Mouse (Mus musculus): ENCODE data around the gene Numbl. TPM values are rescaled to one million over a fixed set of nuclear protein-coding genes. Genes with fewer than 3 reads are reported as not detected.

The Numbl gene
- polyA plus RNA-seq, 1 experiment = 11.7 TPM

DNA sequence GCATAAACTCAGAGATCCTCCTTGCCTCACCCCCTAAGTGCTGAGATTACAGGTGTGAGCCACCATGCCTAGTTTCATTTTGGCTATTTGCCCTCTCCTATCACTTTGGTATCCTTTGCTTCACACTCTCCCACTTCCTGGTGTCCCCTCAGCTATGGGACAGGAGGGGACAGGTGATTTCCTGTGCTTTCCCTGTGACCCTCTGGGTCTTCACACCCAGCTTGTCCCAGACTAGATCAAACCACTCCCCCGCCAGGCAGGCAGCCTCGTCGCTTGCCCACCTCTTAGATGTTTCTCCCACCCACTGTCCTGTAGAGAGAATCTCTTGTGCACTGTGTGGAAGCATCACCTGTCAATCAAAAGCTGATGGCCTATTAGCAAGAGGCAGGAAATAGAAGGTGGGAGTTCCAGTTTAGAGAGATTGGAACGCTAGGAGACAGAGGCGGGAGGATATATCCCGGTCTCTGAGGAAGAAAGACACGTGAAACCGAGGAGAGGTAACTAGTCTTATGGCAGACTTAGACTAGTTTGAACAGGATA lies 52.8 kb downstream of the Numbl start:
- Histone ChIP-seq H3K79me2 (ENCODE audit: control insufficient read depth, insufficient read depth) (no peaks in the 10 kb centered on the region), H3K79me3 (ENCODE audit: low read depth) (no peaks in the 10 kb centered on the region), H3K27me3 (ENCODE audit: control insufficient read depth, insufficient read depth, insufficient read length) (no peaks in the 10 kb centered on the region), H3K36me3 (ENCODE audit: control insufficient read depth, insufficient read depth) (peaks cover 8% of the 10 kb centered on the region), H3K4me3 (ENCODE audit: insufficient read depth, poor library complexity, severe bottlenecking) (no peak overlapping the region), H3ac (ENCODE audit: control insufficient read depth, insufficient read length, low read depth) (no peak overlapping the region)
- TF ChIP-seq MAX (IDR thresholded peaks at IDR 0.05) = no peak
- no peak for TF ChIP-seq CEBPB (IDR thresholded peaks at IDR 0.05; ENCODE audit: low read depth)

DNA sequence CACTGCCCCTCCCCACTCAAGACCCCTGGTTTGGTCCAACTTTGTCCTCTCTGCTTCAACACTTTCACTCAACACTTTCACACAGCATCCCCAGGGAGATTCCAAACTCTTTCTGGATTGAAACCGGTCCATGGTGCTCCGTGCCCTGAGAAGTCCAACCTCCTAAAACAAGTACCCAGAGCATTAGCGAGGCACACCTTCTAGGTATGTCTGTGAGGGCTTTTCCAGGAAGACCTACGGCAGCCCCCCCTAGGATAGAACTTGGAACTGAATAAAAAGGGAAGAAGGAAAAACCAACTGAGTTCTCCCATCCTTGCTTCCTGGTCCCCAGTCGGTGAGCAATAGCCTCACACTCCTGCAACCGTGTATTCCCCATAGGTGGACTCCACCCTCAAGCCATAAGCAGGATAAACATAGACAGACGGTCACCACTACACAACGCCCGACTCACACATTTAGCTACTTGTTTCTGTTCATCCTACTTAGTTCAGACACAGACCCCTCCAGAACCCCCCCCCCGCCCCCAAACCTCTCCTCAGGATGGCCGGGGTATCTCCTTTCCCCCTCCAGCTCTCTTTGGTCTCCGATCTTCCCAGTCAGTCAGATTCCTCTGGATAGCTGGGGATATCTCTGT lies 53.5 kb downstream of the Numbl start:
- Histone ChIP-seq H3K79me2 (ENCODE audit: control insufficient read depth, insufficient read depth) (no peaks in the 10 kb centered on the region), H3ac (ENCODE audit: control insufficient read depth, insufficient read length, low read depth) (no peak overlapping the region), H3K36me3 (ENCODE audit: control insufficient read depth, insufficient read depth) (peaks cover 8% of the 10 kb centered on the region), H3K4me3 (ENCODE audit: insufficient read depth, poor library complexity, severe bottlenecking) (no peak overlapping the region), H3K27me3 (ENCODE audit: control insufficient read depth, insufficient read depth, insufficient read length) (no peaks in the 10 kb centered on the region), H3K79me3 (ENCODE audit: low read depth) (no peaks in the 10 kb centered on the region)
- TF ChIP-seq CEBPB (IDR thresholded peaks at IDR 0.05; ENCODE audit: low read depth) = no peak
- no peak for TF ChIP-seq CTCF (IDR thresholded peaks at IDR 0.05; ENCODE audit: control insufficient read depth, insufficient read depth, insufficient read length)
- no peak for TF ChIP-seq USF1 (IDR thresholded peaks at IDR 0.05; ENCODE audit: low read depth)
- TF ChIP-seq MAX (IDR thresholded peaks at IDR 0.05) = no peak
- TF ChIP-seq FOSL1 (IDR thresholded peaks at IDR 0.05; ENCODE audit: insufficient read depth, low read length, poor library complexity, severe bottlenecking) = no peak
- TF ChIP-seq MYOD1 (IDR thresholded peaks at IDR 0.05; ENCODE audit: control insufficient read depth, insufficient read length, low read depth) = no peak
- TF ChIP-seq MYOG (IDR thresholded peaks at IDR 0.05; ENCODE audit: control insufficient read depth, extremely low read depth, insufficient read length) = no peak

DNA sequence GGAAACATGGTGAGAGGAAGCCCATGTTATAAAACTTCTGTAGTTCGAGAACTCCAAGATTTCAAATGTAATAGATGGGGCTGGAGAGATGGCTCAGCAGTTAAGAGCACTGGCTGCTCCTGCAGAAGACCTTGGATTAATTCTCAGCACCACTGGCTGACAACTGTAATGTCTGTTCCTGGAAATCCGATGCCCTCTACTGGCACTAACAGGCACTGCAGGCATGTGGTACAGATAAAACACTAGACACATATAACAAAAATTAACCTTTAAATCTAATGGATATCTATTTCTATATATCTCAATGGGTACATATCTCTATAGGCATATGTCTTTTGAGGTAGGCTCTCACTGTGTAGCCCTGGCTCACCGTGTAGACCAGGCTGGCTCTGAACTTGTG lies 56.2 kb downstream of the Numbl start:
- Histone ChIP-seq H3ac (ENCODE audit: control insufficient read depth, insufficient read length, low read depth) (no peak overlapping the region), H3K36me3 (ENCODE audit: control insufficient read depth, insufficient read depth) (peaks cover 8% of the 10 kb centered on the region), H3K79me3 (ENCODE audit: low read depth) (no peaks in the 10 kb centered on the region), H3K79me2 (ENCODE audit: control insufficient read depth, insufficient read depth) (no peaks in the 10 kb centered on the region), H3K4me3 (ENCODE audit: insufficient read depth, poor library complexity, severe bottlenecking) (no peak overlapping the region), H3K27me3 (ENCODE audit: control insufficient read depth, insufficient read depth, insufficient read length) (no peaks in the 10 kb centered on the region)
- no peak for TF ChIP-seq CEBPB (IDR thresholded peaks at IDR 0.05; ENCODE audit: low read depth)

DNA sequence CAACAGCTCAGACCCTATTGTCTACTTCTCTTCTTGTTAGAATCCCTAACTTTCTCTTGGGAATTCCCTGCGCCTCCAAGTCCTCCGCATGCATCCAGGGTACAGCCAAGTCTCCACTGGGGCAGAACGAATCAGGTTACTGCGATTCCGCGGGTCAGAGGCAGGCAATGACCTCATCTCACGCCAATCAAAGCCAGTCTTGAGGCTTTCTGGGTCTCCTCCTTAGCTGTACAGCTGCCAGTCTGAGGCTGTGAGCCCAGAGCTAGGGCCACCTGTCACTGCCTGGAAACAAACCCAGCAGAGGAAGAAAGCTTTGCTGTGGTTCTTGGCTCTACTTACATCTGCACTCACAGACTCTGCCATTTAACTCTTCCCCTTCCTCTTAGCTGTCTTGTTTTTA lies 57.7 kb downstream of the Numbl start:
- no peak overlapping the region for H3K4me3 ChIP-seq (ENCODE audit: insufficient read depth, poor library complexity, severe bottlenecking)
- peaks cover 8% of the 10 kb centered on the region for H3K36me3 ChIP-seq (ENCODE audit: control insufficient read depth, insufficient read depth)
- no peaks in the 10 kb centered on the region for H3K79me2 ChIP-seq (ENCODE audit: control insufficient read depth, insufficient read depth)
- H3ac ChIP-seq (ENCODE audit: control insufficient read depth, insufficient read length, low read depth) = no peak overlapping the region
- no peaks in the 10 kb centered on the region for H3K27me3 ChIP-seq (ENCODE audit: control insufficient read depth, insufficient read depth, insufficient read length)
- no peaks in the 10 kb centered on the region for H3K79me3 ChIP-seq (ENCODE audit: low read depth)
- TF ChIP-seq CTCF (IDR thresholded peaks at IDR 0.05; ENCODE audit: control insufficient read depth, insufficient read depth, insufficient read length) (no peak), USF1 (IDR thresholded peaks at IDR 0.05; ENCODE audit: low read depth) (no peak), MYOD1 (IDR thresholded peaks at IDR 0.05; ENCODE audit: control insufficient read depth, insufficient read length, low read depth) (peak; percentile 81), FOSL1 (IDR thresholded peaks at IDR 0.05; ENCODE audit: insufficient read depth, low read length, poor library complexity, severe bottlenecking) (no peak), MAX (IDR thresholded peaks at IDR 0.05) (no peak), MYOG (IDR thresholded peaks at IDR 0.05; ENCODE audit: control insufficient read depth, extremely low read depth, insufficient read length) (no peak), CEBPB (IDR thresholded peaks at IDR 0.05; ENCODE audit: low read depth) (no peak)

DNA sequence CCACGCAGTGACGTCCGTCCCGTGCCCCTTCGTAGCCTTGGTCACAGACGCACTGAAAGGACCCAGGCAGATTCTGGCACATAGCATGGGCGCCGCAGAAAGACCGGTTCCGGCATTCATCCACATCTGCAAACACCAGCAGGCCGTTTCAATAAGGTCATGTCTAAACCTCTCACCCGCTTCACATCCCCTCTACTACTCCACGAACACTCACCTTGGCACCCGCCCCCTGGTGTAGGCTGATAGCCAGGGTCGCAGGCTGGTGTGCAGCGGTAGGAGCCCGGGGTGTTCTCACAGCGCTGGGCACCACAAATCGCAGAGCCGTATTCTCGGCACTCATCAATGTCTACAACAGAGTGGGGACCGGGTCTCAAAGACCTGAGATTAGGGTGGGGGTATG lies 61.2 kb downstream of the Numbl start:
- Histone ChIP-seq H3K27me3 (ENCODE audit: control insufficient read depth, insufficient read depth, insufficient read length) (no peaks in the 10 kb centered on the region), H3K79me3 (ENCODE audit: low read depth) (no peaks in the 10 kb centered on the region), H3K4me3 (ENCODE audit: insufficient read depth, poor library complexity, severe bottlenecking) (no peak overlapping the region)

DNA sequence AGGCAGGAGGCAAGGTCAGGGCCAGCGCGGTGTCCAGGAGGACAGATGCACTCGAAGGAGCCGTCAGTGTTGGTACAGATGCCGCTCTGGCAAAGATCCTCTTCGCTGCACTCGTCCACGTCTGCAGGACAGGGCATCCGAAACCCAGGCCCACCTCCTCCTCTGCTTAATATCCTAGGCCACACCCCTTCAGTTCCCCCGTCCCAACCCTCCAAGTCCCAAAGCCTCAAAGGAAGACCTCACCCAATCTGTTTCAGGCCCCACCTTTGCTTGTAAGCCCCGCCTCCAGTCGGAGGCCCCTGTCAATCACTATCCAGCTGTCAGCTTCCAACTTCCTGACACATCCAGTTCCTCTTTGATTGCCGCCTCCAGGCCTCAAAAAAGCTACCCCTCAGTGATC lies 64.1 kb downstream of the Numbl start:
- Histone ChIP-seq H3K79me2 (ENCODE audit: control insufficient read depth, insufficient read depth) (no peaks in the 10 kb centered on the region), H3K79me3 (ENCODE audit: low read depth) (no peaks in the 10 kb centered on the region), H3ac (ENCODE audit: control insufficient read depth, insufficient read length, low read depth) (no peak overlapping the region), H3K36me3 (ENCODE audit: control insufficient read depth, insufficient read depth) (no peaks in the 10 kb centered on the region), H3K4me3 (ENCODE audit: insufficient read depth, poor library complexity, severe bottlenecking) (no peak overlapping the region), H3K27me3 (ENCODE audit: control insufficient read depth, insufficient read depth, insufficient read length) (no peaks in the 10 kb centered on the region)
- no peak for TF ChIP-seq CTCF (IDR thresholded peaks at IDR 0.05; ENCODE audit: control insufficient read depth, insufficient read depth, insufficient read length)
- no peak for TF ChIP-seq MYOD1 (IDR thresholded peaks at IDR 0.05; ENCODE audit: control insufficient read depth, insufficient read length, low read depth)
- no peak for TF ChIP-seq CEBPB (IDR thresholded peaks at IDR 0.05; ENCODE audit: low read depth)
- TF ChIP-seq MYOG (IDR thresholded peaks at IDR 0.05; ENCODE audit: control insufficient read depth, extremely low read depth, insufficient read length) = no peak
- TF ChIP-seq MAX (IDR thresholded peaks at IDR 0.05) = no peak
- no peak for TF ChIP-seq FOSL1 (IDR thresholded peaks at IDR 0.05; ENCODE audit: insufficient read depth, low read length, poor library complexity, severe bottlenecking)
- TF ChIP-seq USF1 (IDR thresholded peaks at IDR 0.05; ENCODE audit: low read depth) = no peak

More for the DNA sequence above, 61.2 kb downstream of the Numbl start:
- TF ChIP-seq USF1 (IDR thresholded peaks at IDR 0.05; ENCODE audit: low read depth) = no peak
- TF ChIP-seq MAX (IDR thresholded peaks at IDR 0.05) = no peak
- no peak for TF ChIP-seq MYOG (IDR thresholded peaks at IDR 0.05; ENCODE audit: control insufficient read depth, extremely low read depth, insufficient read length)
- TF ChIP-seq CTCF (IDR thresholded peaks at IDR 0.05; ENCODE audit: control insufficient read depth, insufficient read depth, insufficient read length) = no peak
- TF ChIP-seq CEBPB (IDR thresholded peaks at IDR 0.05; ENCODE audit: low read depth) = no peak
- no peak for TF ChIP-seq MYOD1 (IDR thresholded peaks at IDR 0.05; ENCODE audit: control insufficient read depth, insufficient read length, low read depth)
- TF ChIP-seq FOSL1 (IDR thresholded peaks at IDR 0.05; ENCODE audit: insufficient read depth, low read length, poor library complexity, severe bottlenecking) = no peak
- H3K36me3 ChIP-seq (ENCODE audit: control insufficient read depth, insufficient read depth) = no peaks in the 10 kb centered on the region
- H3ac ChIP-seq (ENCODE audit: control insufficient read depth, insufficient read length, low read depth) = no peak overlapping the region
- H3K79me2 ChIP-seq (ENCODE audit: control insufficient read depth, insufficient read depth) = no peaks in the 10 kb centered on the region
